Mouse (Mus musculus) forebrain, embryonic 15.5 days (tissue): ENCODE measurements at regions not wholly inside any gene's neighbourhood (a gene's known extent, or its start where the extent isn't known, plus 50 kb on each side); places are given as distances from the start of the nearest gene placed in this dataset.

Experiments
- ATAC-seq: fragments of 200-750 bp; cut with Nextera tagmentation; replicated peaks from 2 replicates; pipeline ENCODE4 v1.8.0; 2017; ENCODE audit warnings: mild to moderate bottlenecking, moderate TSS enrichment, moderate library complexity
- H3K27ac ChIP-seq: fragments of 300-500 bp; sonication (generic); replicated peaks from 2 replicates; pipeline ENCODE4 v1.5.1; 2015; ENCODE audit warnings: mild to moderate bottlenecking, inconsistent platforms
- H3K27me3 ChIP-seq: fragments of 300-500 bp; sonication (generic); 2 replicates; pipeline ENCODE4 v1.6.1; 2015; ENCODE audit warnings: inconsistent platforms
- H3K36me3 ChIP-seq: fragments of 300-500 bp; sonication (generic); 2 replicates; pipeline ENCODE4 v1.6.1; 2015; ENCODE audit warnings: mild to moderate bottlenecking, inconsistent platforms
- H3K4me1 ChIP-seq: fragments of 300-500 bp; sonication (generic); 2 replicates; pipeline ENCODE4 v1.6.1; 2015; ENCODE audit warnings: inconsistent platforms
- H3K4me2 ChIP-seq: fragments of 300-500 bp; sonication (generic); replicated peaks from 2 replicates; pipeline ENCODE4 v1.6.1; 2015; ENCODE audit warnings: mild to moderate bottlenecking, inconsistent platforms
- H3K4me3 ChIP-seq: fragments of 300-500 bp; sonication (generic); 2 replicates; pipeline ENCODE4 v1.5.1; 2015; ENCODE audit warnings: mild to moderate bottlenecking, inconsistent platforms
- H3K9ac ChIP-seq: fragments of 300-500 bp; sonication (generic); replicated peaks from 2 replicates; pipeline ENCODE4 v1.6.1; 2015; ENCODE audit warnings: mild to moderate bottlenecking, inconsistent platforms
- H3K9me3 ChIP-seq: fragments of 300-500 bp; sonication (generic); 2 replicates; pipeline ENCODE4 v1.6.1; 2016; ENCODE audit warnings: inconsistent platforms
- WGBS: fragments of 180-500 bp; shearing (Covaris S2); methylation state at CpG from one replicate; pipeline ENCODE4 v1.1.7; 2015; ENCODE audit warnings: mixed read lengths; 5-methylcytosine and 5-hydroxymethylcytosine counted together

DNA sequence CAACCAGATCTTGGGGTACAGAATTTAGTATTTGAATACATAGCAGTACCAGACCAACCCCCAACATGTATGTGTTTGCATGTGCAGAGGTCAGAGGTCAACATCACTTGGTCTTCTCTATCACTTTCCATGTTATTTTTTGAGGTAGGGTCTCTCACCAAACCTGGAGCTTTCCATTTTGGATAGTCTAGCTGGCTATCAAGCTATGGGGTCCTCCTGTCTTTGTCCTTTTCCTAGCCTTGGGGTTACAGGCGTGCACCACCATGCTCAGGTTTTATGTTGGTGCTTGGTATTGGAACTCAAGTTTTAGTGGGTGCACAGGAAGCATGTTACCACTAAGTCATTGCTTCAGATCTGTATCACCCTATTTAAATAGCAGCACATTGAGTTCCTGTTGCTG is 151.0 kb downstream of the Plekhb2 start:
- H3K36me3 ChIP-seq = no peaks in the 10 kb centered on the region
- H3K4me3 ChIP-seq = no peak overlapping the region
- no peak overlapping the region for H3K27ac ChIP-seq
- H3K9me3 ChIP-seq = no peaks in the 10 kb centered on the region
- H3K9ac ChIP-seq = no peak overlapping the region
- H3K4me1 ChIP-seq = no peaks in the 10 kb centered on the region
- 91% methylated on average over 1 of the region's 1 CpGs for whole genome bisulfite sequencing
- no peak for ATAC-seq
- no peaks in the 10 kb centered on the region for H3K27me3 ChIP-seq
- H3K4me2 ChIP-seq = no peak overlapping the region

DNA sequence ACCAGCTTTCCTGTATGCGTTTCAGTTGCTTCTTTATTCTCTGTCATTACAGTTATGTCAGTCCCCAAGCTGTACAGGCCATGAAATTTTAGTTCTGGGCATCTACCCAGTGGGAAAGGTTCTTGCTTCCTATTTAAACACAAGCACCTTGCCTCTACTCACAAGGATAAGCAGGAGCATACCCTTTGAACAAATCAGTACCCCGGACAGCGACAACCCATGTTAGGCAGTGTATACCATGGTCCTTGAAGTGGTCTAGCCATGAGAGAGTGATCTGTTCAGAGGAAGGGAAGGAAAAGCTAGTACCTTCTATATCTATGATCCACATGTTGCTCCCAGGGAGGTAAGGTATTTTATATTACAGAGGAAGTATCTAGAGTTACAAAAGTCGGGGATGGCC is 167.7 kb downstream of the Plekhb2 start:
- no peak overlapping the region for H3K4me2 ChIP-seq
- 72% methylated on average over 4 of the region's 4 CpGs for WGBS

DNA sequence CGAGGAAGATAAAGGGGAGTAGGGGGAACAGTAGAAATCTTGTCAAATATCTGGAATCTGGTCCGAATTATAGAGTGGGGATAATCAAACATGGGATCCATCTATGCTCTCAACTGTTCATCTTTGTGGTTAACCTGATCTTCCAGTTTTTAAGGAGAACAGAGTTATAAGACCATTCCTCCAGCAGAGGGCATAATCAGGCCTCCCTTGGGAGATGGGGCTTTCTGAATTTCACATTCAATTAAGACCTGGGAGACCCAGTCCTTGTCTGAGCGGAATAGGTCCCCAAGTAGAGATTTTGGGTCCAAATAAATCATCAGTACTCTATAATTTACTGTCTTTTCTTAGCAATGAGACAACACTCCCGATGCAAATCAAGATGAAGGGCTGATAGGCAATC is 182.8 kb downstream of the Plekhb2 start:
- WGBS = 65% methylated on average over 4 of the region's 4 CpGs
- Histone ChIP-seq H3K4me3 (no peak overlapping the region), H3K9me3 (no peaks in the 10 kb centered on the region), H3K9ac (no peak overlapping the region), H3K4me2 (no peak overlapping the region), H3K27me3 (no peaks in the 10 kb centered on the region), H3K36me3 (no peaks in the 10 kb centered on the region), H3K4me1 (no peaks in the 10 kb centered on the region), H3K27ac (no peak overlapping the region)
- ATAC-seq = no peak

More for the DNA sequence above, 167.7 kb downstream of the Plekhb2 start:
- Histone ChIP-seq H3K27ac (no peak overlapping the region), H3K4me3 (no peak overlapping the region), H3K9ac (no peak overlapping the region), H3K9me3 (no peaks in the 10 kb centered on the region), H3K4me1 (no peaks in the 10 kb centered on the region), H3K36me3 (no peaks in the 10 kb centered on the region), H3K27me3 (no peaks in the 10 kb centered on the region)
- ATAC-seq = no peak

DNA sequence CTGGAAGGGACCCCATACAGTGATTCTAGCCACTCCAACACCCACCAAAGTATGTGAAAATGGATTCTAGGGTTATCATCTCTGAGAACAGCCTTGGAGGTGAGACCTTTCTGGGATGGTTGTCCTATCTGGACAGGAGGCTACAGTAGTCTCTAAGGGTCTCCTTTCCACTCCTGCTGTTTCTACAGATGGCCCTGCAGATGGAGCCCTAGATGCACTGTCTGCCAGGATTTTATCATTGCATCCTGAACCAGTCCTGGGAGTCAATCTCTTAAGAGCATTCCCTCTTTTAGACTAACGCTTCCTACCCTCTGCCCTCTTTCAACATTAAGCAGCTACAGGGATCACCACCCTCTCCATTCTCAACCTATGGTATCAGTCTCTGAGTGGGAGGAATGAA is 223.0 kb downstream of the Plekhb2 start:
- H3K27me3 ChIP-seq = no peaks in the 10 kb centered on the region
- no peaks in the 10 kb centered on the region for H3K4me1 ChIP-seq
- no peak overlapping the region for H3K9ac ChIP-seq
- no peak overlapping the region for H3K27ac ChIP-seq
- H3K9me3 ChIP-seq = no peaks in the 10 kb centered on the region
- no peaks in the 10 kb centered on the region for H3K36me3 ChIP-seq
- ATAC-seq = no peak
- WGBS = 71% methylated on average over 1 of the region's 1 CpGs
- no peak overlapping the region for H3K4me2 ChIP-seq
- H3K4me3 ChIP-seq = no peak overlapping the region

DNA sequence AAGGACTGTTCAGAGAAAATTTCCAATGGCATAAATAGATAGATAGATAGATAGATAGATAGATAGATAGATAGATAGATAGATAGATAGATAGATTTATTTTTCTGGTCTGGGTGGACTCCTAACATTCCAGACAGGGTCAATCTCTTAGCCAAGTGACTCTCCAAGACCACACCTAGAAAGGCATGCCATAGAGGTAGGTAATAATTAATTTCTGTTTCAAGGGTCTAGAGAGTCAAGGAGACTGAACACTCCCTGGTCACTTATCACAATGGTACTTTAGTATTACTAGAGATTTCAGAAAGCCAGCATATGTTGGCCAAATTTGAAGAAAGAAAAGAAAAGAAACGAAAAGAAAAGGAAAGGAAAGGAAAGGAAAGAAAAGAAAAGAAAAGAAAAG is 245.1 kb downstream of the Plekhb2 start:
- Histone ChIP-seq H3K4me3 (no peak overlapping the region), H3K4me2 (no peak overlapping the region), H3K4me1 (no peaks in the 10 kb centered on the region), H3K36me3 (no peaks in the 10 kb centered on the region), H3K27ac (no peak overlapping the region), H3K9me3 (no peaks in the 10 kb centered on the region), H3K27me3 (no peaks in the 10 kb centered on the region), H3K9ac (no peak overlapping the region)
- 34% methylated on average over 1 of the region's 1 CpGs for WGBS
- ATAC-seq = no peak

DNA sequence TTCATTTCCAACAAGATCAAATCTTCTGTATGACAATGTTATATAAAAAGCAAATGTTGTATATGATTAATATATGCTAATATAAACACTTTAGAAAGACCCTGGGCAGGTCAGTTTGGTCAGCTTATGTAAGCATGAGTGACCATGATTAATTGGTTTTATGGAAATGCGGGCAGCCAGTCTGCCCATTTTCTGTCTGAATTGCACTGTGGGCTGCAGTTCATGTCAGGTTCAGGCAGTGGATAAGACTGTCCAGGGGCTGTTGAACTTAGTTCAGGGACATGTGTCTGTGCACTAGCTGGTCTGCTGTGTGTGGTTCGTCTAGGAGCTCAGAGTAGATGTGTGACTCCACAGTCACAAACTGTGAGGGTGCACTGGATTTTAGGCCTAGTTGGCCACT is 246.0 kb downstream of the Plekhb2 start:
- Histone ChIP-seq H3K9ac (no peak overlapping the region), H3K4me1 (no peaks in the 10 kb centered on the region), H3K27me3 (no peaks in the 10 kb centered on the region), H3K36me3 (no peaks in the 10 kb centered on the region), H3K4me3 (no peak overlapping the region), H3K27ac (no peak overlapping the region), H3K4me2 (no peak overlapping the region), H3K9me3 (no peaks in the 10 kb centered on the region)
- 29% methylated on average over 2 of the region's 2 CpGs for WGBS
- ATAC-seq = no peak

DNA sequence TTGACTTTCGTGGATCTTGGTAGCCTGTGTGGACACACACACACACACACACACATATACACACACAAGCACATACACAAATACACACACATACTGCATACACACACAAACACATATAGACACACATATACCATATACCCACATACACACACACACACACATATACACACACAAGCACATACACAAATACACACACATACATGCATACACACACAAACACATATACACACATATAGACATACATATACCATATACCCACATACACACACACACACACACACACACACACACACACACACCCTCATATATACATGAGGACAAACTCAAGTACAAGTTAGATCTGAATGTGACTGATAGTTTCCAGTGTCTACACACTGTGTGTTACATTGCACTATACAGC is 256.9 kb downstream of the Plekhb2 start:
- Histone ChIP-seq H3K9ac (no peak overlapping the region), H3K4me2 (no peak overlapping the region), H3K4me3 (no peak overlapping the region), H3K4me1 (no peaks in the 10 kb centered on the region), H3K9me3 (no peaks in the 10 kb centered on the region), H3K36me3 (no peaks in the 10 kb centered on the region), H3K27me3 (no peaks in the 10 kb centered on the region), H3K27ac (no peak overlapping the region)
- ATAC-seq = peak; percentile 57; the same call in 1 of the 2 replicates
- 82% methylated on average over 1 of the region's 1 CpGs for WGBS

DNA sequence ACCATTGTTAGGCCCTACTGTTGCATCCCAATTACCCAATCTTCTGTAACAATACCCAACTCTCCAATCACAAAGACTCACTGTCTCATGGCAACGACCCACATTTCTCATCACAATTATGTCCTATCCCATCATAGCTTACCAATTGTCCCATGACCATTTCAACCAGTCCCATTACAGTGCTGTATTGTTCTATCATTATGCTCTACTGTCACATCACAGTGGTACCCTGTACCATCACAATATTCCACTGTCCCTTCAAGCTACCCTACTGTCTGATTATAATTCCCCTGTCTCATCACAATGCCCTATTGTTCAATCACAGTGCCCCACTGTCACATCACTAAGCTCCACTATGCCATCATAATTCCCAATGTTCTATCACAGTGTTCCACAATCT is 260.0 kb downstream of the Plekhb2 start:
- ATAC-seq = no peak
- Histone ChIP-seq H3K4me2 (no peak overlapping the region), H3K9ac (no peak overlapping the region), H3K9me3 (no peaks in the 10 kb centered on the region), H3K4me1 (no peaks in the 10 kb centered on the region), H3K4me3 (no peak overlapping the region), H3K27me3 (no peaks in the 10 kb centered on the region), H3K27ac (no peak overlapping the region), H3K36me3 (no peaks in the 10 kb centered on the region)
- WGBS = 48% methylated on average over 1 of the region's 1 CpGs

DNA sequence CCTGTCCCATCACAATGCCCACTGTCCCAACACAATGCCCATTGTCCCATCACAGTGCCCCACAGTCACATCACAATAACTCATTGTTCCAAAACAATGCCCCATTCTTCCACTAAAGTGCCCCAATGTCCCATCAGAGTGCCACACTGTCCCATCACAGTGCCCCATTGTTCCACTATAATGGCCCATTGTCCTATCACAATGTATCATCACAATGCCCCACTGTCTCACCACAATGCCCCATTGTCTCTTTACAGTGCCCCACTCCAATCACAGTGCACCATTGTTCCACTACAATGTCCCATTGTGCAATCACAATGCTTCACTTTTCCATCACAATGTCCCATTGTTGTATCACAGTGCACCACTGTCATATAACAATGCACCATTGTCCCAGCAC is 265.7 kb downstream of the Plekhb2 start:
- Histone ChIP-seq H3K4me1 (no peaks in the 10 kb centered on the region), H3K27ac (no peak overlapping the region), H3K36me3 (no peaks in the 10 kb centered on the region), H3K9ac (no peak overlapping the region), H3K4me2 (no peak overlapping the region), H3K9me3 (no peaks in the 10 kb centered on the region), H3K27me3 (no peaks in the 10 kb centered on the region), H3K4me3 (no peak overlapping the region)
- ATAC-seq = no peak

DNA sequence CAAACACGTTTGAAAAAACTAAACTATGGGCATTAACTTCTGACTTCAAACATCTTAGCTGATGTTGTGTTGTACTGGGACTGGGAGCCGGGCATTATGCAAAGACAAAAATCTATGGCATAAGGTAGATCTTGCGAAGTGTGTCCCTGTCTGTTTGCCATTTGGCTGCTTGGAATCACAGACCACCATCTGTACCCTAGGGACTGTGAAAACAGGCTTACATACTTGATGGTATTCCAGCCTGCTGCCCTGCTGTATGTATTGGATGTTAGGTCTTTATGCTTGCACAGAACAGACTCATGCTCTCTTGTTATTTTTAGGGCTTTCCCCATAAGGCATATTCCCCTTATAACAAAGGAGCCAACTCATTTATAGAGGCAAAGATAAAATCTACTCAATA is 288.1 kb downstream of the Plekhb2 start:
- no peak for ATAC-seq
- Histone ChIP-seq H3K9ac (no peak overlapping the region), H3K27ac (no peak overlapping the region), H3K36me3 (no peaks in the 10 kb centered on the region), H3K27me3 (no peaks in the 10 kb centered on the region), H3K4me1 (no peaks in the 10 kb centered on the region), H3K9me3 (no peaks in the 10 kb centered on the region), H3K4me2 (no peak overlapping the region), H3K4me3 (no peak overlapping the region)
- 71% methylated on average over 3 of the region's 3 CpGs for WGBS

DNA sequence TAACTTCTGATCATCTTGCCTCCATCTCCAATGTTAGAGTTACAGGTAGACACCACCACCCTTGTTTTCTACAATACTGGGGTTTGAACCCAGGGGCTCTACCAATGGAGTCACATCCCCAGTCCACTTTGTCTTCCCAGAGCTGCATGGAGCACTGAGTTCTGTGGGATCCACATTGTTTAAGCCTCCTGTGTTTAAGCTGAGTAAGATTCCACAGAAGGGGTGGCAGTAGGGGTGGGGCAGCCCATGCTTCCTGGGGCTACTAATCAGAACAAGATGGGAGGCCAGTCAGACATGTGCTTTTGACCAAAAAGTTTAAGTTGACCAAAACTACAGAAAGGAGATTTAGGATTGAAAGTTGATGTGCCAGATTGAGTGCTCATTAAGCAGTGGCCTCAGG is 299.3 kb downstream of the Plekhb2 start:
- H3K9me3 ChIP-seq = no peaks in the 10 kb centered on the region
- no peak overlapping the region for H3K4me3 ChIP-seq
- H3K36me3 ChIP-seq = no peaks in the 10 kb centered on the region
- ATAC-seq = no peak
- H3K27ac ChIP-seq = no peak overlapping the region
- H3K4me1 ChIP-seq = no peaks in the 10 kb centered on the region
- H3K27me3 ChIP-seq = no peaks in the 10 kb centered on the region
- H3K4me2 ChIP-seq = no peak overlapping the region
- H3K9ac ChIP-seq = no peak overlapping the region

DNA sequence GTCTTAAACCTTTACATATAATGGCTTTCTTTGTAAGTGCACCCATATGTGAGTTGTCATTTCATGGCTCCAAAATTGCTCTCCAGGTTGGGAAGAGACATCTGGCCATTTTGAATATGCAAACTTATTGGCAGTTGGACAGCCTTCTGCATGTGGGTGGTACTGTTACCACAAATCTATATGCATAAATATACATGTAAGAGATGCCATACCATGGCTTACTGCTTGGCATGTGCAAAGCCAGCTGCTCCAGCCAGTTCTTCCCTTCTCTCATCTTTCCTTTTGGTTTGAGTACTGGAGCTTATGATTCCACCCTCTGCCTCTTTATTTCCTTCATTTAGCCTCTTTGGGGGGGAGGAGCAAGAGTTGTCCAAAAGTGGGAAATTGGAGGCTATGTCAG is 312.7 kb downstream of the Plekhb2 start:
- Histone ChIP-seq H3K4me1 (no peaks in the 10 kb centered on the region), H3K27me3 (no peaks in the 10 kb centered on the region), H3K4me2 (no peak overlapping the region), H3K36me3 (no peaks in the 10 kb centered on the region), H3K9ac (no peak overlapping the region), H3K9me3 (no peaks in the 10 kb centered on the region), H3K4me3 (no peak overlapping the region), H3K27ac (no peak overlapping the region)
- no peak for ATAC-seq

DNA sequence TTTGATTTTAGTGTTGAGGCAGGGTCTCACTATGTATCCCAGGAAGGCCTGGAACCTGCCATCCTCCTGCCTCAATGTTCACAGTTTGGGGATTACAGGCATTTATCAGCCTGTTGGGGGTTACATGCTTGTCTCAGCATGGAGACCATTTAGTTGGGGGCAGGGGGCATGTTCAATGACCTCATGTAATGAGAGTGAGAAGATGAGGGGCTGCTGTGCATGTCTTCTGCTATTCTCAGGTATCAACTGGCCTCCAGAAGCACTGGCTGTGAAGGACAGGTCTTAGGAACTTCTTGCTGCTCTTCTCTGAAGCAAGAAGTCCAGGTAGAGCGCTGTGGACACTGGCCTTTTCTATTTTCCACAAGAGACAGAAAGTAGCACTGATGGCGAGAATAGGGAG is 350.9 kb downstream of the Plekhb2 start:
- Histone ChIP-seq H3K4me1 (no peaks in the 10 kb centered on the region), H3K36me3 (no peaks in the 10 kb centered on the region), H3K9ac (no peak overlapping the region), H3K4me3 (no peak overlapping the region), H3K27ac (no peak overlapping the region), H3K27me3 (no peaks in the 10 kb centered on the region), H3K4me2 (no peak overlapping the region), H3K9me3 (no peaks in the 10 kb centered on the region)
- 89% methylated on average over 2 of the region's 2 CpGs for WGBS
- no peak for ATAC-seq
